Mouse (Mus musculus) brain, embryonic 14.5 days (tissue): ENCODE measurements around the gene Tmem206.

Source experiments
- CTCF ChIP-seq: fragments of 200-500 bp; IDR thresholded peaks from 2 replicates; pipeline ENCODE4 v1.5.1; 2012; ENCODE audit warnings: inconsistent platforms, mild to moderate bottlenecking, moderate library complexity, borderline replicate concordance; ENCODE audit not compliant: insufficient read depth, insufficient read length; ENCODE audit errors: extremely low read depth
- POLR2A ChIP-seq: fragments of 200-500 bp; IDR thresholded peaks from 2 replicates; pipeline ENCODE4 v1.6.1; 2012; ENCODE audit warnings: mild to moderate bottlenecking, inconsistent platforms, borderline replicate concordance; ENCODE audit not compliant: poor library complexity, insufficient read depth, insufficient read length, severe bottlenecking; ENCODE audit errors: extremely low read depth

DNA sequence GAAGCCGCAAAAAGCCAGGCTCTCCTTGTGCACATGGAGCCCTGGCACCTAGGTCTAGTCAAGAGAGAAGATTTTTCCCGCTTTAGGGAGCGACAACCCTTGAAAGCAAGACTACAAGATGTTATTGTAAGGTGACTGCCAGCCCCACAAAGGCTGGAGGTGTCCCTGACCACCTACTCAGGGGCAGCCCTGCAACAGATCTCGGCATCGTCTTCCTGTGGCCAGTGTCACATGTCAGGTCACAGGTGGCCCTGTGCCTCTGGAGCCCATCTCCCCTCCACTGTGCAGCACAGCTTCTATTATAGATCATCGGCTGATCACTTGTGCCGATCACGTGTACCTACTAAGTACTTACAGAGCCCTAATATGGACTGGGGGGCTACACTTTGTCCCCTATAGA, 21.9 kb downstream of the Tmem206 start:
- no peak for TF ChIP-seq CTCF
- no peak for TF ChIP-seq POLR2A
